Mouse (Mus musculus) forebrain, embryonic 14.5 days (tissue): Measurements from ENCODE around the gene Adnp. TPM values are rescaled to one million over a fixed set of nuclear protein-coding genes. Genes with fewer than 3 reads are reported as not detected.
A peak's percentile ranks its signal among the peaks of the same experiment; 100 is the strongest.

Experiments
- ATAC-seq: fragments of 200-750 bp; cut with Nextera tagmentation; 2 replicates; pipeline ENCODE4 v1.8.0; 2017; ENCODE audit warnings: mild to moderate bottlenecking, moderate library complexity
- DNase-seq: peaks from one replicate; pipeline ENCODE4 v3.0.0-alpha.2; 2015; ENCODE audit warnings: low spot score
- H3K27ac ChIP-seq: fragments of 300-500 bp; sonication (generic); 2 replicates; pipeline ENCODE4 v1.5.1; 2014; ENCODE audit warnings: low read depth, mild to moderate bottlenecking, control low read depth, low read length, moderate library complexity
- H3K27me3 ChIP-seq: fragments of 300-500 bp; sonication (generic); replicated peaks from 2 replicates; pipeline ENCODE4 v1.6.1; 2014; ENCODE audit warnings: low read length, control low read depth, mixed read lengths; ENCODE audit not compliant: control insufficient read depth, insufficient read depth
- H3K36me3 ChIP-seq: fragments of 300-500 bp; sonication (generic); 2 replicates; pipeline ENCODE4 v1.6.1; 2014; ENCODE audit warnings: low read length, control low read depth; ENCODE audit not compliant: control insufficient read depth, insufficient read depth
- H3K4me1 ChIP-seq: fragments of 300-500 bp; sonication (generic); 2 replicates; pipeline ENCODE4 v1.6.1; 2014; ENCODE audit warnings: antibody characterized with exemption, low read length, control low read depth; ENCODE audit not compliant: control insufficient read depth, insufficient read depth
- H3K4me2 ChIP-seq: fragments of 300-500 bp; sonication (generic); 2 replicates; pipeline ENCODE4 v1.6.1; 2014; ENCODE audit warnings: mild to moderate bottlenecking, control low read depth, low read length
- H3K4me3 ChIP-seq: fragments of 300-500 bp; sonication (generic); 2 replicates; pipeline ENCODE4 v1.5.1; 2014; ENCODE audit warnings: low read depth, low read length, control low read depth
- H3K9ac ChIP-seq: fragments of 300-500 bp; sonication (generic); 2 replicates; pipeline ENCODE4 v1.6.1; 2014; ENCODE audit warnings: mild to moderate bottlenecking, low read length, control low read depth, moderate library complexity
- H3K9me3 ChIP-seq: fragments of 300-500 bp; sonication (generic); replicated peaks from 2 replicates; pipeline ENCODE4 v1.6.1; 2016; ENCODE audit warnings: low read length, control low read depth, mixed read lengths; ENCODE audit not compliant: control insufficient read depth
- WGBS: fragments of 180-500 bp; shearing (Covaris S2); extraction: QIAGEN DNeasy Blood & Tissue Kit; methylation state at CpG from one replicate; pipeline ENCODE4 v1.1.7; 2014; 5-methylcytosine and 5-hydroxymethylcytosine counted together
- microRNA-seq: library from miRNA; unstranded; fragments of <30 nt; microRNA quantifications from one replicate; pipeline ENCODE4, GENCODE M21; 2016
- polyA plus RNA-seq: library from polyadenylated mRNA; unstranded; fragments of >200 nt; fragmentation: Nextera tagmentation; extraction: Ambion mirVana; gene quantifications from 2 replicates; pipeline ENCODE4 v1.2.1, GENCODE M21; 2014

The Adnp gene
- polyA plus RNA-seq, 1 experiment from 2014 or later: 2.0 TPM

GRCm38 (mm10) chr2:168154090-168154881 lies 52.6 kb downstream of the Adnp start:
- DNase-seq: peak; percentile 95
- Histone ChIP-seq H3K4me1 (peaks cover 8% of the 10 kb centered on the region), H3K36me3 (no peaks in the 10 kb centered on the region), H3K9me3 (no peaks in the 10 kb centered on the region), H3K9ac (peak overlapping the region; percentile 17; the same call in 1 of the 2 replicates), H3K27me3 (no peaks in the 10 kb centered on the region), H3K4me3 (no peak overlapping the region), H3K27ac (peak overlapping the region; percentile 45; the same call in 1 of the 2 replicates), H3K4me2 (no peak overlapping the region; the same call in 1 of the 2 replicates)
- 21% methylated on average over 13 of the region's 14 CpGs for WGBS
- ATAC-seq: peak; percentile 91

- no peak overlapping the region for H3K27ac ChIP-seq
- WGBS: 89% methylated on average over 8 of the region's 8 CpGs
- H3K27me3 ChIP-seq: no peaks in the 10 kb centered on the region
- no peaks in the 10 kb centered on the region for H3K36me3 ChIP-seq
- DNase-seq (no peak), ATAC-seq (no peak)
- no peak overlapping the region for H3K4me2 ChIP-seq
- no peak overlapping the region for H3K9ac ChIP-seq
- H3K9me3 ChIP-seq: no peaks in the 10 kb centered on the region
- H3K4me3 ChIP-seq: no peak overlapping the region
- no peaks in the 10 kb centered on the region; the same call in 1 of the 2 replicates for H3K4me1 ChIP-seq
These were observed 57.7 kb downstream of the Adnp start for GRCm38 (mm10) chr2:168149241-168149640.

- Histone ChIP-seq H3K9me3 (no peaks in the 10 kb centered on the region), H3K27me3 (no peaks in the 10 kb centered on the region), H3K4me1 (no peaks in the 10 kb centered on the region), H3K4me2 (no peak overlapping the region), H3K4me3 (no peak overlapping the region), H3K27ac (no peak overlapping the region), H3K36me3 (no peaks in the 10 kb centered on the region), H3K9ac (no peak overlapping the region)
- no peak for ATAC-seq
- DNase-seq: no peak
- 74% methylated on average over 22 of the region's 22 CpGs for WGBS
These were observed 59.0 kb downstream of the Adnp start for GRCm38 (mm10) chr2:168147722-168148432.

GRCm38 (mm10) chr2:168145437-168145836 lies 61.5 kb downstream of the Adnp start:
- Histone ChIP-seq H3K9me3 (no peaks in the 10 kb centered on the region), H3K27me3 (no peaks in the 10 kb centered on the region), H3K9ac (no peak overlapping the region), H3K4me1 (no peaks in the 10 kb centered on the region), H3K4me3 (no peak overlapping the region), H3K4me2 (no peak overlapping the region), H3K27ac (no peak overlapping the region), H3K36me3 (no peaks in the 10 kb centered on the region)
- ATAC-seq: no peak
- WGBS: 71% methylated on average over 2 of the region's 2 CpGs
- no peak for DNase-seq

GRCm38 (mm10) chr2:168143794-168144193 lies 63.1 kb downstream of the Adnp start:
- DNase-seq (peak; percentile 41), ATAC-seq (no peak)
- no peaks in the 10 kb centered on the region for H3K36me3 ChIP-seq
- no peak overlapping the region for H3K4me3 ChIP-seq
- H3K27me3 ChIP-seq: no peaks in the 10 kb centered on the region
- 30% methylated on average over 5 of the region's 5 CpGs for WGBS
- no peak overlapping the region for H3K27ac ChIP-seq
- no peak overlapping the region for H3K9ac ChIP-seq
- no peaks in the 10 kb centered on the region for H3K4me1 ChIP-seq
- H3K4me2 ChIP-seq: no peak overlapping the region
- no peaks in the 10 kb centered on the region for H3K9me3 ChIP-seq

GRCm38 (mm10) chr2:168137161-168137560 lies 69.8 kb downstream of the Adnp start:
- no peaks in the 10 kb centered on the region for H3K9me3 ChIP-seq
- DNase-seq: peak; percentile 68
- H3K9ac ChIP-seq: no peak overlapping the region
- H3K4me2 ChIP-seq: no peak overlapping the region
- H3K36me3 ChIP-seq: no peaks in the 10 kb centered on the region
- no peak overlapping the region for H3K4me3 ChIP-seq
- 69% methylated on average over 15 of the region's 15 CpGs for WGBS
- peak overlapping the region; percentile 14; the same call in 1 of the 2 replicates for H3K27ac ChIP-seq
- ATAC-seq: peak; percentile 50; the same call in 1 of the 2 replicates
- H3K4me1 ChIP-seq: no peaks in the 10 kb centered on the region
- H3K27me3 ChIP-seq: no peaks in the 10 kb centered on the region

Small RNA genes within 50 kb of the gene (microRNA-seq; reads per million reads assigned to microRNA genes)
- not detected for gene Gm24561

Other genes starting within 250 kb of the Adnp start
- gene Ripor3, start 196.5 kb downstream of the Adnp start, polyA plus RNA-seq: 0.22 and 0.42 TPM in 2 replicates
- gene Pard6b, start 126.1 kb downstream of the Adnp start, polyA plus RNA-seq: 5.0 and 5.6 TPM in 2 replicates
- 26.3 and 26.7 TPM in 2 replicates for gene Gm20716, start 23.3 kb upstream of the Adnp start, polyA plus RNA-seq
- 51.1 and 71.7 TPM in 2 replicates for gene Dpm1, start 23.5 kb upstream of the Adnp start, polyA plus RNA-seq
- 9.1 and 9.7 TPM in 2 replicates for gene Mocs3, start 23.5 kb upstream of the Adnp start, polyA plus RNA-seq
- gene Kcng1, start 74.6 kb upstream of the Adnp start, polyA plus RNA-seq: 8.0 and 9.7 TPM in 2 replicates